Mouse (Mus musculus): ENCODE results near the gene Bmp8b.
"Not testable (repeated sequence)": the region's sequence is repeated elsewhere in the genome, so short reads cannot be mapped to it uniquely, and the experiment has no call there.

Gene Bmp8b

GRCm38 (mm10) chr4:123104651-123105450 is at the start of gene Bmp8b:
Gene Bmp8b, plus strand, starts transcription at chr4:123105165.
- DNase-seq (ENCODE audit: low spot score in 2 of 2) = peak in 1 of 2 experiments; percentile 15

- DNase-seq (ENCODE audit: low spot score in 2 of 2) = no peak
Observed at GRCm38 (mm10) chr4:123056560-123057109, 48.3 kb upstream of the Bmp8b start.

GRCm38 (mm10) chr4:123057957-123058356 is 47.0 kb upstream of the Bmp8b start:
- no peak for DNase-seq (ENCODE audit: low spot score in 2 of 2)

DNA sequence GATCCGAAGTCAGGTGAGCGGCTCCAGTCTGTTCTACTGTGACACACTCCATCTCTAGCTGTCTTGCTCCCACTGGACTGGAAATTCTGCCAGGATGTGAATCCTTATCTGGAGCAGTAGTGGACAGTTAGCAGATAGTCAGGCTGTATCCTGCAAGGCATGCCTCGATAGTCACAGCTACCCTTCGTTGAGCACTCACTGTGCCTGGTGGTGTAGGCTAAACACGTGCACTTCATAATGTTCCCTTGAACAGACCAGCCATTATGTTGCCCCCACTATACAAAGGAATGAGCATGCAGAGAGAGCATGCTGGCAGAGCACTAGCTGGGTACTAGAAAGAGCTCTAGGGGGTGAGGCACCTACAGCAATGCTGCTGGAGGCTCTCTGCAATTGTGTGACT is 43.2 kb upstream of the Bmp8b start:
- DNase-seq (ENCODE audit: low spot score in 2 of 2) = no peak

GRCm38 (mm10) chr4:123068646-123069045 is 36.3 kb upstream of the Bmp8b start:
- no peak for DNase-seq (ENCODE audit: low spot score in 2 of 2)

DNA sequence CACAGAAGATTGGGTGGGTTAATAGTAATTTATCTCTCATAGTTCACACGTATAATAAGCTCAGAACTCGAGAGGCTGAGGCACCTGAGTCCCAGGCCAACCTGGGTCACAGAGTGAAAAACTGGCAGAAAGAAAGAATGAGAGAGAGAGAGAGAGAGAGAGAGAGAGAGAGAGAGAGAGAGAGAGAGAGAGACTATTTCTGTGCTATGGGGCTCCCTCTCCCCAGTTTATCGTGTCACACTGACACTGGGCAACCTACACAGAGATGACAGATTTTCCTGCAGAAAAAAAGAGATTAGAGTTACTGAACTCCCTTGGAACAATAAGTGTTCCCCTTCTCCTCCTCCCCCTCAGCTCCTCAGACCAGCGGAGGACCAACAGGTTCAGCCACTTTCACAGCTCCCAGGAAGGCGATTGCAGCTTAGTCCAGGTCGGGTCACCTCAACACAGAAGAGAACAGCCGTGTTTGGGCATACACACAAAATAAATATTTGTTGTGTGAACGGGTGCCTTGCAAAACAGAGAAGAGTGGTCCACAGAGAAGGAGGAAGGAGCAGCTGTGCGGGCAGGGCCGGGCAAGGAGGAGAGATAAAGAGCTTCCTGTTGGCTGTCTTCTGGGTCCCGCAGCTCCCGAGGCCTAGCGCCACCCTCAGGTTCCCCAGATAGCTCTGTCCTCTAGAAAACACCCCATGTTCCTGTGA is 33.5 kb upstream of the Bmp8b start:
- DNase-seq (ENCODE audit: low spot score in 2 of 2) = peak; percentile 55 to 73

- no peak for DNase-seq (ENCODE audit: low spot score in 2 of 2)
Observed at GRCm38 (mm10) chr4:123076928-123077327, 28.0 kb upstream of the Bmp8b start.

DNA sequence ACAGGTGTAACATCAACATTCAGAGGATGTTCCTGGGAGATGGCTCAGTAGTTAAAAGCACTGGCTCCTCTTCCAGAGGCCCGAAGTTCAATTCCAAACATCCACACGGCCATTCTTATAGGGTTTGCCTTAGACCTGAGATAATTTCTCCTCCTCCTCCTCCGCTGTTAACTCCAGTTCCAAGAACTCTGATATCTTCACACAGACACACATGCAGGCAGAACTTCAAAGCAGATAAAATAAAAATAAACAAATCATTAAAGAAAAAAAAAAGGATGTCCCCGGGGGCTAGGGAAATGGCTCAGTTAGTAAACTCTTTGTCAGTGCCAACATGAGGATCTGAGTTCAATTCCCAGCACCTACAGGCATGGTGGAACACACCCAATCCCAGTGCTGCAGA is 26.7 kb upstream of the Bmp8b start:
- no peak for DNase-seq (ENCODE audit: low spot score in 2 of 2)

DNA sequence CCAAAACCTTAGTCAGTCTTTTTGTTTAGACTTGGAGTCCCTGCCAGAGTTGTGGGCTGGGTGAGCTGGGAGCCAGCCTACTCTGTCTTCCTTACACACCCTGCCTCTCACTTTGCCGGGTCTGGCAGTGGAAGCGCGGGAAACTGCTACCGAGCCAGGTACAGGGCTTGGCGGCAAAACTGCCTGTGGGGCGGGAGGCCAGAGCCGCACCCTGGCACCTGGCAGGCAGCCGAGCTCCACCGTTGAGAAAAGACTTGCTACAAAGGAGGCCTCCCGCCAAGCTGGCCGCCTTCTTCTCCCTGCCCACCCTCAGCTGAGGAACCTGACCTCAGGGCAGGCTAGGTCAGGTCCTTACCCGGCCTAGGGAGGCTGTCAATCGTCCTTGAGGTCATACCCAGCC is 24.2 kb upstream of the Bmp8b start:
- DNase-seq (ENCODE audit: low spot score in 2 of 2) = peak; percentile 73

- peak; percentile 35 to 67 for DNase-seq (ENCODE audit: low spot score in 2 of 2)
Observed at GRCm38 (mm10) chr4:123082283-123083163, 22.4 kb upstream of the Bmp8b start.

GRCm38 (mm10) chr4:123083323-123083902 is 21.6 kb upstream of the Bmp8b start:
- DNase-seq (ENCODE audit: low spot score in 2 of 2) = no peak

DNA sequence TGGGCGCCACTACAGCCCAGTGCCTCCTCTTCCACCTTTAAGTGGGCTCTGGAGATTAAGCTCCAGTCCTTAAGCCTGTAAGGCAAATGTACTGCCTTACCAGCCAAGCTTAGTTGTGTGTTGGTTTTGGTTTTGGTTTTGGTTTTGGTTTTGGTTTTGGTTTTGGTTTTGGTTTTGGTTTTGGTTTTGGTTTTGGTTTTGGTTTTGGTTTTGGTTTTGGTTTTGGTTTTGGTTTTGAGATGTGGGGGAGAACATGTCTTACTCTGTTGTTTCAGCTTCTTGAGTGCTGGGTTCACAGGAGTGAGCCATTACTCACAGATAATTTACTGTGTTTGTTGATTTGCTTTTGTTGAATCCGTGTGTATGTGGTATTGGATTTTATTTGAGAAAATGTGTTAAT is 19.7 kb upstream of the Bmp8b start:
- no peak for DNase-seq (ENCODE audit: low spot score in 2 of 2)

GRCm38 (mm10) chr4:123086381-123086780 is 18.6 kb upstream of the Bmp8b start:
- DNase-seq (ENCODE audit: low spot score in 2 of 2) = no peak

GRCm38 (mm10) chr4:123092621-123093020 is 12.3 kb upstream of the Bmp8b start:
- DNase-seq (ENCODE audit: low spot score in 2 of 2) = no peak

DNA sequence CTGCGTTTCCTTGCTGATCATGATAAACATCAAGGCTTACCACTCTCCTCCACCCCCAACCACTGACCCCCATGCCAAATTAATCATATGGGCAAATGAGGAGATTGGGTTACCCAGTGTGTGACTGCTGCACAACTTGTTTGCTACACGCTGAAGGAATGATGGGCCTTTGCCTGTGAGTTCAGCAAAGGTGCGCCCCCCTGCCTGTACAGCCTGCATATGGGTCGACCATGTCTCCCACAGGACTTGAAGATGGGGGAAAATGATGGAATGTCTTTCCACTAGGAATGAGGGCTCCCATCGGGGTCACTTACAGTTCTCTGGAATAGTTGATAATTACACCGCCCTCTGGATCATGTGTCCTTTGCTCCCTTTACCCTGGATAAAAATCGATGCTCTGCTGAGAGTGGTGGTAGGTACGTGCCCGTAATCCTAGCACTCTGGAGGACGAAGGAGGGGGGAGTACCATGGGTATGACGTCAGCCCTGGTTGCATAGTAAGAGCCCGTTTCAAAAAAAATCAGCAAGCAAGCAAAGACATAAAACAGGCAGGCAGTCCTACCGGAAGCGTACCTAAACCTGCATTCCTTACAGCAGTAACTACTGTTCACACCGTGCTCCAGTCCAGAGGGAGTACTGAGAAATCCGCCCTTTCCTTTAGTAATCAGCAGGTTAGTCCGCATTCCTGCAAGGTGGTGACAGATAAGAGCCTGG is 11.7 kb upstream of the Bmp8b start:
- peak; percentile 30 to 47 for DNase-seq (ENCODE audit: low spot score in 2 of 2)

- DNase-seq (ENCODE audit: low spot score in 2 of 2) = no peak
Observed at GRCm38 (mm10) chr4:123093869-123094268, 11.1 kb upstream of the Bmp8b start.

- no peak for DNase-seq (ENCODE audit: low spot score in 2 of 2)
Observed at GRCm38 (mm10) chr4:123105451-123105790, 456 bp downstream of the Bmp8b start.

GRCm38 (mm10) chr4:123105929-123106328 is 964 bp downstream of the Bmp8b start:
- not testable (repeated sequence) for DNase-seq (ENCODE audit: low spot score in 2 of 2)

DNA sequence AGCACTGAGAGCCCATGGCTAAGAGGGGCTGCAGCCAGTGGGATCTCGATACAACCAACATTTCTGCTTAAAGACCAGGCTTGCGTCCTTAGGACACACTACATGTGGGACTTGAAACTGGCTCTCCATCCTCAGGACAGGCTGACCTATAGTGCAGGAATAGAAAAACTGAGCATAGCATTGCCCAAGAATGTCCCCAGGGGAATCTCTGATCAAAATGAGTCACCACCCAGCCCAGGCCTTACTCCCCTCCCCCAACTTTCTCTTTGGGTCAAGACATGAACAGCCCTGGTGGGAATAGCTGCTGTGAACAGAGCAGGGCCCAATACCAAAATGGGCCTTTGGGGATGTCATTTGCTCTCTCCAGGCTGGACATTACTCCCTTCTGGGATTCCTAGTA is 1.9 kb downstream of the Bmp8b start:
- DNase-seq (ENCODE audit: low spot score in 2 of 2) = no peak

DNA sequence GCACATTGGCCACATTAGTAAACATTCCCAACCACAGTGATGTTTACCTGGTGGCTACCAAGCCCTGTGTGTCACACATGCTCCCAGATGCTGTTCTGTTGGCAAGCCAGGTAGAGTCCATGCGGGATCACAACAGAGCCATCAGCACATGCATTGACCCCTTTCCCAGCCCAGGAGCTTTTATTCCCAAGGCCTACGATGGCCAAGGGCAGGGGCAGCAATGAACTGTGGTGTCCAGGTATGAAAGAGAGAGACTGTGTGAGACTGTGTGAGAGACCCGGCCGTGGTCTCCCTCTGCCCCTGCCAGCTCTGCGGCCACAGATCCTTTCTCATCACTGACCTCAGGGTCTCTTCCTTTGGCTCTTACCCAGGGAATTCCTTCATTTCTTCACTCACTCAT is 3.1 kb downstream of the Bmp8b start:
- DNase-seq (ENCODE audit: low spot score in 2 of 2) = no peak

DNA sequence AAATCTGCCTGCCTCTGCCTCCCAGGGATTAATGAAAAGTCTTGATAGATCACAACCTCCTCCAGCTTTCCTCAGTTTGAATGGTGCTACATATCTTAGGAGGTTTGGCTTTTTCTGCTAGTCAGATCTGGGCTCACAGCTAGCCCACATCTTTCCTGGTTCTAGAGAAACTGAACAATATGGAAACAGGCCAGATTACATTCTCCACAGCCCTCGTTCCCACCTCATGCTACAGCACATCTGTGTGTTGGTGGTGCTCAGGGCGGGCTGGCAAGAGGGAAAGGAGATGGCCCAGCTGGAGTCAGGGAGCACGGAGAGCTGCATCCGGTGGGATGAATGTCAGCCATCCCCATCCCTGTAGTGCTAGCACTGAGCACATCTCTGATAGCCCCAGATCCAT is 5.8 kb downstream of the Bmp8b start:
- DNase-seq (ENCODE audit: low spot score in 2 of 2) = no peak

All from urinary bladder, postnatal 36 days (tissue).